Comparison of ENCODE assay signal across 27 mouse cellular contexts in genomic region chr13:109092654-109093053, GRCm38 (mm10).
DNase-seq lines count a peak whose midpoint lies in the region; ATAC-seq and TF ChIP-seq lines count a peak whose summit lies in the region.
"Had no signal": no experiment of that assay in that cellular context is flagged by ENCODE, and none has a peak within 500 bp of the region (broad histone marks: within the 10 kb centered on the region; RNA-seq: fewer than 3 reads in every experiment).

No protein-coding gene starts in this region.

- no peak for TF ChIP-seq CTCF in kidney, adult 2 months (conservative IDR thresholded peaks at IDR 0.05; ENCODE audit: insufficient read depth, insufficient read length, low read depth, low read length)

- H3K27me3 ChIP-seq in forebrain, embryonic 16.5 days (replicated peaks; ENCODE audit: control insufficient read depth, insufficient read depth, low read length): no peaks in the 10 kb centered on the region
- H3K27me3 ChIP-seq in forebrain, embryonic 12.5 days: no peaks in the 10 kb centered on the region
- no peaks in the 10 kb centered on the region for H3K27me3 ChIP-seq in kidney, adult 2 months (replicated peaks; ENCODE audit: control insufficient read depth, insufficient read depth, low read length)
- H3K27me3 ChIP-seq: embryonic facial prominence, embryonic 15.5 days; hindbrain, embryonic 13.5 days; limb, embryonic 12.5 days; liver, embryonic 15.5 days; stomach, embryonic 15.5 days had no signal

- no peak overlapping the region for H3K4me2 ChIP-seq in forebrain, embryonic 16.5 days (ENCODE audit: low read length)
- no peak overlapping the region for H3K4me2 ChIP-seq in forebrain, embryonic 12.5 days
- H3K4me2 ChIP-seq: embryonic facial prominence, embryonic 15.5 days; heart, embryonic 11.5 days; hindbrain, embryonic 13.5 days; limb, embryonic 12.5 days; liver, embryonic 15.5 days; lung, embryonic 14.5 days; stomach, embryonic 15.5 days had no signal

- peak; percentile 45 for DNase-seq in cerebellum, adult 11-12 months
- peak; percentile 64 for DNase-seq in cerebellum, adult 9-11 months
- DNase-seq in Muller cell, postnatal 12 days (ENCODE audit: inconsistent ontology term): no peak
- DNase-seq in kidney, postnatal 10 days: no peak
- DNase-seq in kidney, adult 2 months: no peak
- DNase-seq: adrenal gland, postnatal 10 days; B cell, adult 2 months; gastrocnemius, postnatal 36 days; heart, adult 18-20 months; heart, postnatal 36 days; kidney, postnatal 25 days; lung, embryonic 14.5 days; lung, postnatal 14 days; midbrain, embryonic 14.5 days; right cerebral cortex, postnatal 25 days; thymus, postnatal 14 days had no signal

- WGBS in forebrain, embryonic 16.5 days: 66% methylated on average over 3 of the region's 3 CpGs
- 86% methylated on average over 3 of the region's 3 CpGs for WGBS in forebrain, embryonic 12.5 days
- 93% methylated on average over 3 of the region's 3 CpGs for WGBS in kidney, adult 2 months

- TF ChIP-seq POLR2A in kidney, adult 2 months (IDR thresholded peaks at IDR 0.05; ENCODE audit: low read depth, low read length): no peak

- no peak overlapping the region for H3K27ac ChIP-seq in forebrain, embryonic 16.5 days (ENCODE audit: low read length)
- H3K27ac ChIP-seq in forebrain, embryonic 12.5 days: no peak overlapping the region
- H3K27ac ChIP-seq in kidney, adult 2 months (ENCODE audit: insufficient read depth, low read depth, low read length): no peak overlapping the region
- H3K27ac ChIP-seq: embryonic facial prominence, embryonic 10.5 days; embryonic facial prominence, embryonic 15.5 days; hindbrain, embryonic 13.5 days; left cerebral cortex, adult 2 months; limb, embryonic 12.5 days; liver, embryonic 15.5 days; stomach, embryonic 15.5 days had no signal

- H3K9ac ChIP-seq in forebrain, embryonic 16.5 days (replicated peaks; ENCODE audit: low read depth, low read length): no peak overlapping the region
- no peak overlapping the region for H3K9ac ChIP-seq in forebrain, embryonic 12.5 days
- H3K9ac ChIP-seq: embryonic facial prominence, embryonic 15.5 days; hindbrain, embryonic 13.5 days; limb, embryonic 12.5 days; liver, embryonic 15.5 days; lung, embryonic 14.5 days; stomach, embryonic 15.5 days had no signal

- no peaks in the 10 kb centered on the region for H3K4me1 ChIP-seq in forebrain, embryonic 16.5 days (replicated peaks; ENCODE audit: control insufficient read depth, insufficient read depth, low read length)
- no peaks in the 10 kb centered on the region for H3K4me1 ChIP-seq in forebrain, embryonic 12.5 days
- H3K4me1 ChIP-seq in kidney, adult 2 months (ENCODE audit: control insufficient read depth, insufficient read depth, low read length): no peaks in the 10 kb centered on the region
- H3K4me1 ChIP-seq: embryonic facial prominence, embryonic 10.5 days; embryonic facial prominence, embryonic 15.5 days; hindbrain, embryonic 13.5 days; limb, embryonic 12.5 days; liver, embryonic 15.5 days; stomach, embryonic 15.5 days had no signal

- peak; percentile 89 for ATAC-seq in forebrain, embryonic 16.5 days
- ATAC-seq in forebrain, embryonic 12.5 days (ENCODE audit: low FRiP score): no peak
- ATAC-seq: intestine, embryonic 16.5 days had no signal

- H3K36me3 ChIP-seq in forebrain, embryonic 16.5 days (ENCODE audit: control insufficient read depth, insufficient read depth): no peaks in the 10 kb centered on the region
- H3K36me3 ChIP-seq in forebrain, embryonic 12.5 days (replicated peaks): no peaks in the 10 kb centered on the region
- no peaks in the 10 kb centered on the region for H3K36me3 ChIP-seq in kidney, adult 2 months (ENCODE audit: control insufficient read depth, insufficient read depth, low read length)
- H3K36me3 ChIP-seq: embryonic facial prominence, embryonic 10.5 days; embryonic facial prominence, embryonic 15.5 days; hindbrain, embryonic 13.5 days; limb, embryonic 12.5 days; liver, embryonic 15.5 days; stomach, embryonic 15.5 days had no signal

- H3K4me3 ChIP-seq in forebrain, embryonic 16.5 days (replicated peaks; ENCODE audit: low read length): no peak overlapping the region
- no peak overlapping the region for H3K4me3 ChIP-seq in forebrain, embryonic 12.5 days (replicated peaks)
- no peak overlapping the region for H3K4me3 ChIP-seq in kidney, adult 2 months (ENCODE audit: insufficient read depth, low read depth, low read length)
- H3K4me3 ChIP-seq: embryonic facial prominence, embryonic 10.5 days; embryonic facial prominence, embryonic 15.5 days; hindbrain, embryonic 13.5 days; left cerebral cortex, adult 2 months; limb, embryonic 12.5 days; liver, embryonic 15.5 days; stomach, embryonic 15.5 days had no signal

- no peaks in the 10 kb centered on the region for H3K9me3 ChIP-seq in forebrain, embryonic 16.5 days (ENCODE audit: control insufficient read depth, low read length)
- no peaks in the 10 kb centered on the region for H3K9me3 ChIP-seq in forebrain, embryonic 12.5 days
- H3K9me3 ChIP-seq: embryonic facial prominence, embryonic 10.5 days; embryonic facial prominence, embryonic 15.5 days; hindbrain, embryonic 13.5 days; limb, embryonic 12.5 days; liver, embryonic 15.5 days; stomach, embryonic 15.5 days had no signal

Comparison
In these comparisons a context has a peak if more than half of its experiments do, and no peak if none do; other contexts are left out.
1. DNase-seq: peak in cerebellum, adult 11-12 months (single experiment) and cerebellum, adult 9-11 months (single experiment); none in Muller cell, postnatal 12 days (single experiment), kidney, postnatal 10 days (single experiment) and kidney, adult 2 months (single experiment).